Mouse (Mus musculus): ENCODE measurements around the gene Zfp607b. TPM values are rescaled to one million over a fixed set of nuclear protein-coding genes. Genes with fewer than 3 reads are reported as not detected.

Gene Zfp607b
- polyA plus RNA-seq, 1 experiment from 2014 or later = 2.0 TPM

DNA sequence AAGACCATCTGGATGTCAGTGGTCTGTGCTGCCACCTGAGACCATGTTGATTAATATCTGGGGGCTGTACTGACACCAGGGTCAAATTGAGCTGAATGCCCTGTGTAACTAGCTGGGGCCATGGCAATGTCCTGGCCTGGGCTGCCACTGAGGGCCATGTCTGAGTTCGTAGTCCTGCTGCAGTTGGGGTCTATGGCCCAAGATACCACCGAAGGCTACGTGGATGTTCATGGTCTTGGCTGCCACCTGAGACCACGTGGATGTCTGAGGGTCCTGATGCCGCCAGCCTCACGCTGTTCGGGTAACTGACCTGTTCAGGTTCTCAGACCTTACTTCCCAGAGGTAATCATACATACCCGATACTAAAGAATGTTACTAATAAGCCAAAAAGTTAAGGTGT lies 32.8 kb downstream of the Zfp607b start:
- no peaks in the 10 kb centered on the region for H3K36me3 ChIP-seq (ENCODE audit: control insufficient read depth, insufficient read depth, low read length)
- H3K9me3 ChIP-seq (ENCODE audit: control insufficient read depth, low read length) = no peaks in the 10 kb centered on the region
- no peaks in the 10 kb centered on the region for H3K4me1 ChIP-seq (replicated peaks; ENCODE audit: control insufficient read depth, insufficient read depth)
- TF ChIP-seq EP300 (optimal IDR thresholded peaks at IDR 0.05) (no peak), CTCF (IDR thresholded peaks at IDR 0.05; ENCODE audit: low read depth) (no peak)
- DNase-seq (ENCODE audit: low spot score) (no peak), ATAC-seq (ENCODE audit: low FRiP score, low TSS enrichment) (no peak)
- no peak overlapping the region for H3K27ac ChIP-seq (replicated peaks)
- no peak overlapping the region for H3K4me3 ChIP-seq (ENCODE audit: low read depth, low read length)
- H3K9ac ChIP-seq (ENCODE audit: low read length) = no peak overlapping the region
- no peaks in the 10 kb centered on the region for H3K27me3 ChIP-seq (ENCODE audit: control insufficient read depth, insufficient read depth, low read length)
- 89% methylated on average over 8 of the region's 8 CpGs for WGBS
- no peak overlapping the region for H3K4me2 ChIP-seq (replicated peaks; ENCODE audit: low read depth)

DNA sequence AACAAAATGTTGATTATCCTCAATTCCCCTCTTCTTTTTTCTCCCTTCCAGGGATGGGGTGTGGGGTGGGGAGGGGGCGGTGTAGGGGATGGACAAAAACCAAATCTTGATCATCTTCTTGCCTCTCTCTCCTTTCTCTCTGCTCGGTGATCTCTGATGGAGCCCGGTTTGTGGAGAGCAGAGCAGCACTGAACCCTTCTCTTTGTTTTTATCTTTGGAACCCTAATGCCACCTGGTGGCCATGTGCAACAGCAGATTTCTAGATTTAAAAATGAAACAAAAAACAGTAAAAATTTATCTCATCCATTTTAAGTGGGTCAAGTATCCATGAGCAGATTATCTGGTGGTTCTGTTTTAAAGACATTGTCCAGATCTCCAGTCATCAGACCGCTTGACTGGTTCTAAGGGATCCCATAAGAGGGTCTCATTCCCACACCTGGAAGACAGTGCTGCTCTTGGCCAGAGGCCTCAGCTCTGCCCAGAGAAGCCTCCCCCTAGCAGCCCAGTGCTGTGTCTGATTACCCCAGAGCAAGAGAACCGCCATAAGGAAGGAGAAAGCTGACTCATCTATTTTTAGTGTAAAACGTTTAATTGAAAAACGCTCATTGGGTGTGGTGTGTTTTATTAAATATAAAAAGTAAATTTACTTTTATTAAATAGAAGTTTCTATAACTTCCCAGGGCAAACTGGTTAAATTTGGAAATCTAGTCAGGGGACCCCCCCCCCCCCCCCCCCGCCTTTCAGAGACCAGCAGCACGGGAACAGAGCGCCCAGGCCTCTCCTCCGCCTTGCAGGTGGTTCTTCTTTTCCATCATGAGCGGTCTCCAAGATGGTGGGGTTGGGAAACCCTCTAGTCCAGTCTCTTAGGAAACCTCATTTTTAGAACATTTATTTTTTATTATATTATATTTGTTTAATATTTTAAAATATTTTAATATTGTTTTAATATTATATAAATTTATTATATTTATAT lies 36.7 kb downstream of the Zfp607b start:
- Histone ChIP-seq H3K27ac (replicated peaks) (no peak overlapping the region), H3K27me3 (ENCODE audit: control insufficient read depth, insufficient read depth, low read length) (no peaks in the 10 kb centered on the region), H3K9me3 (ENCODE audit: control insufficient read depth, low read length) (no peaks in the 10 kb centered on the region), H3K9ac (ENCODE audit: low read length) (no peak overlapping the region), H3K4me1 (replicated peaks; ENCODE audit: control insufficient read depth, insufficient read depth) (no peaks in the 10 kb centered on the region), H3K4me3 (ENCODE audit: low read depth, low read length) (no peak overlapping the region), H3K4me2 (replicated peaks; ENCODE audit: low read depth) (no peak overlapping the region), H3K36me3 (ENCODE audit: control insufficient read depth, insufficient read depth, low read length) (no peaks in the 10 kb centered on the region)
- DNase-seq (ENCODE audit: low spot score) (peak; percentile 28), ATAC-seq (ENCODE audit: low FRiP score, low TSS enrichment) (0 out of 2 replicates have a peak, but pooled peaks have one; percentile 38)
- TF ChIP-seq CTCF (IDR thresholded peaks at IDR 0.05; ENCODE audit: low read depth) (peak; percentile 76), EP300 (optimal IDR thresholded peaks at IDR 0.05) (no peak)
- WGBS = 37% methylated on average over 12 of the region's 12 CpGs

DNA sequence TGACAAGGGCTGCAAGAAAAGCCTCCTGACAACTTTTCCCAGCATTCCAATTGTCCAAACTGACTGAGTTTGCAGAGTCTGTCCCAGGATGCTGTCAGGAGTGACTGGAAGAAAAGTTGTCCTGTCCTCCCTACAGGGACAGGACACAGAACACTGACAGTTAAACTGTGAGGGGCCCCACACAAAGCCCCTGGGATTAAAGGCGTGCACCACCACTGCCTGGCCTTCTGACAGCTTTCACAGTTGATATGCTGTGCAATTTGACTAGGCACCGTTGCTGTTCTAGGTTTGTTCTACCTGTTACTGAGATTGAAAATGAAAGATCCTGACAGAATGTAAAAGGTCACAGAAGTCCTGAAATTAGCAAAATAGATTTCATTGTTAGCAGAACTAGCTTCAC lies 38.3 kb downstream of the Zfp607b start:
- 50% methylated on average over 2 of the region's 2 CpGs for WGBS
- Histone ChIP-seq H3K4me3 (ENCODE audit: low read depth, low read length) (no peak overlapping the region), H3K36me3 (ENCODE audit: control insufficient read depth, insufficient read depth, low read length) (no peaks in the 10 kb centered on the region), H3K4me2 (replicated peaks; ENCODE audit: low read depth) (no peak overlapping the region), H3K27ac (replicated peaks) (no peak overlapping the region), H3K4me1 (replicated peaks; ENCODE audit: control insufficient read depth, insufficient read depth) (no peaks in the 10 kb centered on the region), H3K9me3 (ENCODE audit: control insufficient read depth, low read length) (no peaks in the 10 kb centered on the region), H3K9ac (ENCODE audit: low read length) (no peak overlapping the region), H3K27me3 (ENCODE audit: control insufficient read depth, insufficient read depth, low read length) (no peaks in the 10 kb centered on the region)
- DNase-seq (ENCODE audit: low spot score) (no peak), ATAC-seq (ENCODE audit: low FRiP score, low TSS enrichment) (no peak)
- TF ChIP-seq EP300 (optimal IDR thresholded peaks at IDR 0.05) = no peak
- TF ChIP-seq CTCF (IDR thresholded peaks at IDR 0.05; ENCODE audit: low read depth) = no peak

DNA sequence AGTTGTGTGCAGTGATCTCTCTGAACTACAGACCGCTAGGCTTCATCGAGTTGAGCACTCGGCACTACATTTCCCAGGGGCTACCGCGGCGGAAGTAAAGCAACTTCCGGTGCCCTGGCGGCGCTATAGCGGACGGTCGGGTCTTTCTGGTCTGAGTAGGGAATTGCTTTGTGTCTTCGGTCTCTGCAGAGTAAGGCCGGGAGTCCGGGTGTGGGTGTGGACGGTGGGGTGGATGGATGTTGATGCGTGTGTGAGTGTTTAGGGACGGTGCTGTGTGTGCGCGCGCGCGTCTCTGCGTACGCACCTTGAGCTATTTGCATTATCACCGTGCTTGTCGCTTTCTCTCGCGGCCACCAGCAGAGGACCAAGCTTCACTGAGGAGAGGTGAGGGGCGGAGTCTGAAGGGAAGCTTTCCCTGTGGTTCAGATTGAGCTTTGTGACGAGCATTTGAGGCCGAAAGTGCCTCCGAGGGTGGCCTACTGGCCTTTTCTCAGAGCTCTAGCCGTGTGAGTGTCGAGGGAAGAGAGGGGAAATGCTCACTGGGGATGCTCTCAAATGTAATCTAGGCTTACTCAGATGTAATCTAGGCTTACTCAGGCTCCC lies 42.2 kb downstream of the Zfp607b start, which contains the start of gene Zfp60:
TSS of gene Zfp60 (plus strand) at position 109 of the 603 bp plus-strand sequence.
- no peaks in the 10 kb centered on the region for H3K36me3 ChIP-seq (ENCODE audit: control insufficient read depth, insufficient read depth, low read length)
- ATAC-seq (ENCODE audit: low FRiP score, low TSS enrichment) = peak; percentile 96
- peak within 1 kb of the TSS; percentile 69 for H3K9ac ChIP-seq (ENCODE audit: low read length)
- H3K4me1 ChIP-seq (replicated peaks; ENCODE audit: control insufficient read depth, insufficient read depth) = no peaks in the 10 kb centered on the region
- no peak for TF ChIP-seq EP300 (optimal IDR thresholded peaks at IDR 0.05)
- peak; percentile 66 for TF ChIP-seq CTCF (IDR thresholded peaks at IDR 0.05; ENCODE audit: low read depth)
- peak within 1 kb of the TSS; percentile 94 for H3K27ac ChIP-seq (replicated peaks)
- no peaks in the 10 kb centered on the region for H3K27me3 ChIP-seq (ENCODE audit: control insufficient read depth, insufficient read depth, low read length)
- peak within 1 kb of the TSS; percentile 80 for H3K4me2 ChIP-seq (replicated peaks; ENCODE audit: low read depth)
- DNase-seq (ENCODE audit: low spot score) = peak; percentile 89
- no peaks in the 10 kb centered on the region for H3K9me3 ChIP-seq (ENCODE audit: control insufficient read depth, low read length)
- WGBS = under 1% methylated on average over 35 of the region's 35 CpGs
- peak within 1 kb of the TSS; percentile 66 for H3K4me3 ChIP-seq (ENCODE audit: low read depth, low read length)

DNA sequence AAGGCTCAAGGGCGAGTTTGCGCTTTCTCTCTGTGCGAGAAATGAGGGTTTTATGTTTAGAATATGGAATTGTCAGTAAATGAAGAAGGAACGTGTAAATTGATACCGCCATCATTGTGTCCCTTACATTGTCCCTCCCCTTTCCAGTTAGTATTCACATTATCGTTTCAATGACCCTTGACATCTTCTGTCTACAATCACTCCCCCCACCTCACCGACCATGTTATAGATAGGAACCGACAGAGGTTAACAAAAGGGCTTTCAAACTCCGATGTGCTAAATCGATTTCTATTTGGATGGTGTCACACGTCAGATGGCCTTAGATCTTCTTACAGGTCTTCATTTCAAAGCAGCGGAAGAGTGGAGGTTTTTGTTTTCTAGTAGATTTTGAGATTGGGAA lies 42.8 kb downstream of the Zfp607b start:
- no peak for ATAC-seq (ENCODE audit: low FRiP score, low TSS enrichment)
- Histone ChIP-seq H3K9ac (ENCODE audit: low read length) (peak overlapping the region; percentile 69), H3K4me1 (replicated peaks; ENCODE audit: control insufficient read depth, insufficient read depth) (no peaks in the 10 kb centered on the region), H3K27ac (replicated peaks) (peak overlapping the region; percentile 94), H3K36me3 (ENCODE audit: control insufficient read depth, insufficient read depth, low read length) (no peaks in the 10 kb centered on the region), H3K4me2 (replicated peaks; ENCODE audit: low read depth) (peak overlapping the region; percentile 80), H3K27me3 (ENCODE audit: control insufficient read depth, insufficient read depth, low read length) (no peaks in the 10 kb centered on the region), H3K9me3 (ENCODE audit: control insufficient read depth, low read length) (no peaks in the 10 kb centered on the region), H3K4me3 (ENCODE audit: low read depth, low read length) (peak overlapping the region; percentile 66)
- peak; percentile 12 for DNase-seq (ENCODE audit: low spot score)
- WGBS = 3% methylated on average over 12 of the region's 12 CpGs
- no peak for TF ChIP-seq EP300 (optimal IDR thresholded peaks at IDR 0.05)
- TF ChIP-seq CTCF (IDR thresholded peaks at IDR 0.05; ENCODE audit: low read depth) = no peak
